Mouse (Mus musculus): ENCODE measurements around the gene Rreb1. TPM values are rescaled to one million over a fixed set of nuclear protein-coding genes. Genes with fewer than 3 reads are reported as not detected.

The Rreb1 gene
- total RNA-seq, 2 experiments from 2014 or later, result 41.9 to 61.8 TPM

Other genes starting within 250 kb of the Rreb1 start
- gene Ssr1, start 215.8 kb downstream of the Rreb1 start, total RNA-seq (2021), result 10 to 100 TPM; 80.0 to 81.9 TPM

Measured in layer of hippocampus, postnatal 25 days (tissue).